Mouse (Mus musculus): ENCODE data around the gene Ncapd2. TPM values are rescaled to one million over a fixed set of nuclear protein-coding genes. Genes with fewer than 3 reads are reported as not detected.

The Ncapd2 gene
- polyA plus RNA-seq, 2 experiments, result 66.8 to 148 TPM

- WGBS (ENCODE audit: insufficient replicate concordance), result 22% methylated on average over 4 of the region's 4 CpGs
- H3K9me3 ChIP-seq (ENCODE audit: control insufficient read depth, low read length), result no peaks in the 10 kb centered on the region
- ATAC-seq (ENCODE audit: insufficient read depth) (peak; percentile 34), DNase-seq (ENCODE audit: low read depth in 3 of 3, low spot score in 3 of 3) (no peak)
- peak overlapping the region; percentile 67 for H3K4me2 ChIP-seq (ENCODE audit: low read depth)
- H3K4me1 ChIP-seq (replicated peaks; ENCODE audit: control insufficient read depth in 2 of 2, insufficient read depth in 2 of 2, low read length in 1 of 2), result peaks cover 7 to 8% of the 10 kb centered on the region in 2 experiments
- peak overlapping the region; percentile 67 to 96 for H3K4me3 ChIP-seq (ENCODE audit: insufficient read depth in 1 of 2, low read depth in 2 of 2, low read length in 2 of 2)
- TF ChIP-seq CTCF (IDR thresholded peaks at IDR 0.05; ENCODE audit: low read depth), result no peak
- peak overlapping the region; percentile 73 for H3K27ac ChIP-seq
- H3K36me3 ChIP-seq (replicated peaks; ENCODE audit: control insufficient read depth, insufficient read depth, low read depth), result no peaks in the 10 kb centered on the region
- H3K27me3 ChIP-seq (ENCODE audit: control insufficient read depth, insufficient read depth, low read length), result no peaks in the 10 kb centered on the region
- peak overlapping the region; percentile 68 for H3K9ac ChIP-seq (replicated peaks)
These were observed 40.5 kb upstream of the Ncapd2 start for GRCm38 (mm10) chr6:125232045-125232437.

GRCm38 (mm10) chr6:125231117-125232044 lies 39.9 kb upstream of the Ncapd2 start, which contains the start of gene Tapbpl:
Gene Tapbpl (minus strand): TSS chr6:125231860.
- H3K9ac ChIP-seq (replicated peaks), result peak within 1 kb of the TSS; percentile 68
- no peak for TF ChIP-seq EP300 (IDR thresholded peaks at IDR 0.05; ENCODE audit: low read depth)
- WGBS (ENCODE audit: insufficient replicate concordance), result 2% methylated on average over 16 of the region's 16 CpGs
- peak within 1 kb of the TSS; percentile 67 to 96 for H3K4me3 ChIP-seq (ENCODE audit: insufficient read depth in 1 of 2, low read depth in 2 of 2, low read length in 2 of 2)
- peaks cover 7 to 8% of the 10 kb centered on the region in 2 experiments for H3K4me1 ChIP-seq (replicated peaks; ENCODE audit: control insufficient read depth in 2 of 2, insufficient read depth in 2 of 2, low read length in 1 of 2)
- DNase-seq (ENCODE audit: low read depth in 3 of 3, low spot score in 3 of 3) (peak in 1 of 3 experiments; percentile 49), ATAC-seq (ENCODE audit: insufficient read depth) (peak; percentile 55)
- H3K27ac ChIP-seq, result peak within 1 kb of the TSS; percentile 73
- H3K27me3 ChIP-seq (ENCODE audit: control insufficient read depth, insufficient read depth, low read length), result no peaks in the 10 kb centered on the region
- H3K9me3 ChIP-seq (ENCODE audit: control insufficient read depth, low read length), result no peaks in the 10 kb centered on the region
- no peaks in the 10 kb centered on the region for H3K36me3 ChIP-seq (replicated peaks; ENCODE audit: control insufficient read depth, insufficient read depth, low read depth)
- H3K4me2 ChIP-seq (ENCODE audit: low read depth), result peak within 1 kb of the TSS; percentile 67

DNA sequence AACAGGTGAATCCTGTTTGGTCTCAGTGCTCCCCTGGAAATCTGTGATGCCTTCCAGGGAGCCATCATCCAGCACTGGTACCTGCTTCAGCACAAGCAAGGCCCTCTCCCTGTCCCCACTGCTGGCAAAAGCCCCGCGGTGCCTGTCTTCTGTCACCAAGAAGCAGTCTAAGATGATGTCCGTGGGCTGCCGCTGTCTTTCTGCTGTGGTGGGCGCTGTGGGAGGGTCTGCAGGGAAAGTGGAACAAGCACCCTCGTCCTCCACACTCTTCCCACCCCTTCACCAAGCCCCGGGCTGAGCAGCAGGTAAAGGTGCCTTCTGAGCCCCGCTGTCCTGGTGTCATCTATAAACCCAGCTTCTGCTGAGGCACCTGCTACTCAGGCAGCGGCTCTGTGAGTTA lies 39.1 kb upstream of the Ncapd2 start:
- WGBS (ENCODE audit: insufficient replicate concordance), result 65% methylated on average over 9 of the region's 9 CpGs
- Histone ChIP-seq H3K27ac (no peak overlapping the region), H3K4me3 (ENCODE audit: insufficient read depth in 1 of 2, low read depth in 2 of 2, low read length in 2 of 2) (no peak overlapping the region), H3K4me2 (ENCODE audit: low read depth) (peak overlapping the region; percentile 67), H3K36me3 (replicated peaks; ENCODE audit: control insufficient read depth, insufficient read depth, low read depth) (no peaks in the 10 kb centered on the region), H3K9ac (replicated peaks) (no peak overlapping the region), H3K4me1 (replicated peaks; ENCODE audit: control insufficient read depth in 2 of 2, insufficient read depth in 2 of 2, low read length in 1 of 2) (peaks cover 7 to 8% of the 10 kb centered on the region in 2 experiments), H3K27me3 (ENCODE audit: control insufficient read depth, insufficient read depth, low read length) (no peaks in the 10 kb centered on the region), H3K9me3 (ENCODE audit: control insufficient read depth, low read length) (no peaks in the 10 kb centered on the region)
- ATAC-seq (ENCODE audit: insufficient read depth) (no peak), DNase-seq (ENCODE audit: low read depth in 3 of 3, low spot score in 3 of 3) (no peak)
- TF ChIP-seq EP300 (IDR thresholded peaks at IDR 0.05; ENCODE audit: low read depth), result no peak
- no peak for TF ChIP-seq CTCF (IDR thresholded peaks at IDR 0.05; ENCODE audit: low read depth)

GRCm38 (mm10) chr6:125225518-125226115 lies 34.1 kb upstream of the Ncapd2 start:
- Histone ChIP-seq H3K9ac (replicated peaks) (no peak overlapping the region), H3K4me1 (replicated peaks; ENCODE audit: control insufficient read depth in 2 of 2, insufficient read depth in 2 of 2, low read length in 1 of 2) (no peaks in the 10 kb centered on the region), H3K4me2 (ENCODE audit: low read depth) (no peak overlapping the region), H3K9me3 (ENCODE audit: control insufficient read depth, low read length) (no peaks in the 10 kb centered on the region), H3K4me3 (ENCODE audit: insufficient read depth in 1 of 2, low read depth in 2 of 2, low read length in 2 of 2) (no peak overlapping the region), H3K27me3 (ENCODE audit: control insufficient read depth, insufficient read depth, low read length) (no peaks in the 10 kb centered on the region), H3K36me3 (replicated peaks; ENCODE audit: control insufficient read depth, insufficient read depth, low read depth) (no peaks in the 10 kb centered on the region), H3K27ac (no peak overlapping the region)
- DNase-seq (ENCODE audit: low read depth in 3 of 3, low spot score in 3 of 3), result no peak
- WGBS (ENCODE audit: insufficient replicate concordance), result 60% methylated on average over 5 of the region's 5 CpGs
- no peak for ATAC-seq (ENCODE audit: insufficient read depth)
- TF ChIP-seq CTCF (IDR thresholded peaks at IDR 0.05; ENCODE audit: low read depth), result peak; percentile 67
- no peak for TF ChIP-seq EP300 (IDR thresholded peaks at IDR 0.05; ENCODE audit: low read depth)

- Histone ChIP-seq H3K9me3 (ENCODE audit: control insufficient read depth, low read length) (no peaks in the 10 kb centered on the region), H3K36me3 (replicated peaks; ENCODE audit: control insufficient read depth, insufficient read depth, low read depth) (no peaks in the 10 kb centered on the region), H3K27ac (no peak overlapping the region), H3K4me3 (ENCODE audit: insufficient read depth in 1 of 2, low read depth in 2 of 2, low read length in 2 of 2) (no peak overlapping the region), H3K27me3 (ENCODE audit: control insufficient read depth, insufficient read depth, low read length) (no peaks in the 10 kb centered on the region), H3K4me2 (ENCODE audit: low read depth) (no peak overlapping the region), H3K4me1 (replicated peaks; ENCODE audit: control insufficient read depth in 2 of 2, insufficient read depth in 2 of 2, low read length in 1 of 2) (no peaks in the 10 kb centered on the region), H3K9ac (replicated peaks) (no peak overlapping the region)
- 64% methylated on average over 3 of the region's 3 CpGs for WGBS (ENCODE audit: insufficient replicate concordance)
- no peak for TF ChIP-seq EP300 (IDR thresholded peaks at IDR 0.05; ENCODE audit: low read depth)
- no peak for TF ChIP-seq CTCF (IDR thresholded peaks at IDR 0.05; ENCODE audit: low read depth)
- no peak for DNase-seq (ENCODE audit: low read depth in 3 of 3, low spot score in 3 of 3)
- ATAC-seq (ENCODE audit: insufficient read depth), result no peak
These were observed 31.1 kb upstream of the Ncapd2 start for GRCm38 (mm10) chr6:125222577-125222976.

Measured in liver, embryonic 14.5 days (tissue).